Mouse (Mus musculus) layer of hippocampus, postnatal 10 days (tissue): ENCODE results near the gene Sparcl1. TPM values are rescaled to one million over a fixed set of nuclear protein-coding genes. Genes with fewer than 3 reads are reported as not detected.

Experiments used
- DNase-seq, 2 experiments: peaks; one replicate each; pipeline ENCODE4 v3.0.0; 2021; ENCODE audit warnings: low spot score in 2 of 2
- microRNA-seq, 2 experiments: library from miRNA; unstranded; fragments of <30 nt; microRNA quantifications; one replicate each; pipeline ENCODE4 v1.2.0; 2021
- total RNA-seq, 2 experiments: library from RNA; stranded (reverse); gene quantifications; 2 replicates each; pipeline ENCODE4 v1.2.3; 2021

The Sparcl1 gene
- total RNA-seq, 2 experiments from 2014 or later, result 1,050 to 1,141 TPM

DNA sequence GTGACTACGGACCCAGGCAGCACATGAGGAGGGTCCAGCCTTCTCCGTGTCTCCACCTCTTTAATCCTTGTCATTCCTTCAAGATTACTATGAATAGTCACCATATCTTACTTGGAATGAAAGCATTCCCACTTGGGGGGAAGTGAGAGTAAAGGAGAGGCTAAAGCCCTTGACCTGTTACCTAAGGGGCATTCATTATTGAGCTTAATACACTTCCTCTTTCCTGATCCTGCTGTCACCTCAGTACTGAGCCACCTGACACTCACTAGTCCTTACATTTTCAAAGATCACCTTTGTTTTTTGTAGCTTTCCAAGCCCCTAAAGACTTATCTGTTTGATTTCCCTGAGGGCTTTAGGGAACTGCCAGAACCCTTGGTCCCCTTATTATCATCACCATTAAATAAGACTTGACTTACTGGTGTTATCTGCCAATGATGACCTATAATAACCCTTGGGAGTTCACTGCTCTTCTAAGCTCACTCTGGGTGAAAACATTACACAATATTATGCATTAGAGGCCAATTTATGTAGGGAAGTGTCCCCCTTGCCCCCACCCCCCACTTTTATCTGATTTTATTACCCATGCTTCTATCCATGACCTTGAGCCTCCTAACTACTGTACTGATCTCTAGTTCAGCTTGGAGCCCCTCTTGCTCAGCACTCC lies 81.0 kb downstream of the Sparcl1 start:
- DNase-seq, result no peak

Small RNA genes within 50 kb of the gene (microRNA-seq; reads per million reads assigned to microRNA genes)
- gene Mir5619, result 0.20 to 1.3 reads per million in 2 experiments

Other genes starting within 250 kb of the Sparcl1 start
- 10 to 100 TPM; 40.8 to 43.0 TPM for gene Klhl8, start 202.5 kb downstream of the Sparcl1 start, total RNA-seq
- not detected for gene Hsd17b13, start 136.3 kb downstream of the Sparcl1 start, total RNA-seq
- gene Hsd17b11, start 91.8 kb downstream of the Sparcl1 start, total RNA-seq, result 10 to 100 TPM; 33.5 to 34.2 TPM
- gene Nudt9, start 67.4 kb downstream of the Sparcl1 start, total RNA-seq, result 10 to 100 TPM; 68.2 to 69.0 TPM
- not detected for gene Gm17660, start 36.1 kb downstream of the Sparcl1 start, total RNA-seq
- gene Dspp, start 57.0 kb upstream of the Sparcl1 start, total RNA-seq, result not detected
- 1 to 10 TPM in 1 of 2 experiments, under 1 TPM in 1; 0.55 to 1.4 TPM for gene Dmp1, start 88.9 kb upstream of the Sparcl1 start, total RNA-seq
- gene Ibsp, start 185.4 kb upstream of the Sparcl1 start, total RNA-seq, result under 1 TPM; 0.58 to 0.73 TPM
- not detected for gene Mepe, start 211.6 kb upstream of the Sparcl1 start, total RNA-seq